Mouse (Mus musculus) lung, embryonic 16.5 days (tissue): Measurements from ENCODE around the gene Trappc6a. TPM values are rescaled to one million over a fixed set of nuclear protein-coding genes. Genes with fewer than 3 reads are reported as not detected.

ENCODE experiments used
- ATAC-seq: fragments of 200-750 bp; cut with Nextera tagmentation; 2 replicates; pipeline ENCODE4 v1.8.0; 2017; ENCODE audit warnings: low read depth, mild to moderate bottlenecking, moderate library complexity
- H3K27ac ChIP-seq: fragments of 300-500 bp; sonication (generic); 2 replicates; pipeline ENCODE4 v1.5.1; 2014; ENCODE audit warnings: mild to moderate bottlenecking, control low read depth, low read length
- H3K27me3 ChIP-seq: fragments of 300-500 bp; sonication (generic); 2 replicates; pipeline ENCODE4 v1.6.1; 2014; ENCODE audit warnings: low read depth, low read length, mixed read lengths; ENCODE audit not compliant: control insufficient read depth, insufficient read depth
- H3K36me3 ChIP-seq: fragments of 300-500 bp; sonication (generic); 2 replicates; pipeline ENCODE4 v1.6.1; 2014; ENCODE audit warnings: low read length; ENCODE audit not compliant: control insufficient read depth, insufficient read depth
- H3K4me1 ChIP-seq: fragments of 300-500 bp; sonication (generic); replicated peaks from 2 replicates; pipeline ENCODE4 v1.6.1; 2014; ENCODE audit warnings: low read length, mixed read lengths; ENCODE audit not compliant: control insufficient read depth, insufficient read depth
- H3K4me2 ChIP-seq: fragments of 300-500 bp; sonication (generic); 2 replicates; pipeline ENCODE4 v1.6.1; 2014; ENCODE audit warnings: low read depth, low read length, control low read depth
- H3K4me3 ChIP-seq: fragments of 300-500 bp; sonication (generic); 2 replicates; pipeline ENCODE4 v1.5.1; 2014; ENCODE audit warnings: mild to moderate bottlenecking, low read length, control low read depth
- H3K9ac ChIP-seq: fragments of 300-500 bp; sonication (generic); 2 replicates; pipeline ENCODE4 v1.6.1; 2014; ENCODE audit warnings: low read length, control low read depth
- H3K9me3 ChIP-seq: fragments of 300-500 bp; sonication (generic); 2 replicates; pipeline ENCODE4 v1.6.1; 2016; ENCODE audit warnings: low read length; ENCODE audit not compliant: control insufficient read depth
- WGBS: fragments of 180-500 bp; shearing (Covaris S2); extraction: QIAGEN DNeasy Blood & Tissue Kit; methylation state at CpG from one replicate; pipeline ENCODE4 v1.1.7; 2014; 5-methylcytosine and 5-hydroxymethylcytosine counted together
- polyA plus RNA-seq: library from polyadenylated mRNA; unstranded; fragments of >200 nt; fragmentation: Nextera tagmentation; extraction: Ambion mirVana; gene quantifications from 2 replicates; pipeline ENCODE4 v1.2.1, GENCODE M21; 2015

Gene Trappc6a
- polyA plus RNA-seq, 1 experiment from 2014 or later = 104 TPM

- Histone ChIP-seq H3K4me2 (no peak overlapping the region), H3K4me1 (no peaks in the 10 kb centered on the region), H3K27ac (no peak overlapping the region), H3K36me3 (no peaks in the 10 kb centered on the region), H3K4me3 (no peak overlapping the region), H3K27me3 (peaks cover 4% of the 10 kb centered on the region; the same call in 1 of the 2 replicates), H3K9ac (no peak overlapping the region), H3K9me3 (no peaks in the 10 kb centered on the region)
- ATAC-seq = no peak
- WGBS = 73% methylated on average over 8 of the region's 8 CpGs
Measured at GRCm38 (mm10) chr7:19483281-19483680, 24.9 kb upstream of the Trappc6a start.

GRCm38 (mm10) chr7:19485488-19485887 is 22.7 kb upstream of the Trappc6a start:
- Histone ChIP-seq H3K4me2 (no peak overlapping the region), H3K36me3 (no peaks in the 10 kb centered on the region), H3K9me3 (no peaks in the 10 kb centered on the region), H3K27me3 (peaks cover 26% of the 10 kb centered on the region), H3K27ac (no peak overlapping the region), H3K9ac (no peak overlapping the region), H3K4me3 (no peak overlapping the region), H3K4me1 (no peaks in the 10 kb centered on the region)
- ATAC-seq = no peak
- 80% methylated on average over 1 of the region's 1 CpGs for WGBS

- peaks cover under 1% of the 10 kb centered on the region for H3K4me1 ChIP-seq
- H3K27ac ChIP-seq = no peak overlapping the region
- no peaks in the 10 kb centered on the region for H3K36me3 ChIP-seq
- no peaks in the 10 kb centered on the region for H3K9me3 ChIP-seq
- peaks cover 35% of the 10 kb centered on the region for H3K27me3 ChIP-seq
- ATAC-seq = no peak
- no peak overlapping the region for H3K4me2 ChIP-seq
- WGBS = 83% methylated on average over 7 of the region's 7 CpGs
- no peak overlapping the region for H3K9ac ChIP-seq
- H3K4me3 ChIP-seq = no peak overlapping the region
Measured at GRCm38 (mm10) chr7:19486549-19486948, 21.6 kb upstream of the Trappc6a start.

- H3K27ac ChIP-seq = no peak overlapping the region
- peaks cover 6% of the 10 kb centered on the region for H3K4me1 ChIP-seq
- H3K9me3 ChIP-seq = no peaks in the 10 kb centered on the region
- H3K27me3 ChIP-seq = peaks cover 35% of the 10 kb centered on the region
- no peaks in the 10 kb centered on the region for H3K36me3 ChIP-seq
- ATAC-seq = no peak
- H3K4me3 ChIP-seq = peak overlapping the region; percentile 3; the same call in 1 of the 2 replicates
- 14% methylated on average over 31 of the region's 31 CpGs for WGBS
- no peak overlapping the region for H3K9ac ChIP-seq
- peak overlapping the region; percentile 9; the same call in 1 of the 2 replicates for H3K4me2 ChIP-seq
Measured at GRCm38 (mm10) chr7:19489525-19489924, 18.7 kb upstream of the Trappc6a start.

- peak; percentile 64 for ATAC-seq
Measured at GRCm38 (mm10) chr7:19491731-19492130, 16.5 kb upstream of the Trappc6a start.

GRCm38 (mm10) chr7:19494751-19495474 is 13.3 kb upstream of the Trappc6a start:
- 0 out of 2 replicates have a peak overlapping the region, but pooled peaks have one; percentile 29 for H3K27ac ChIP-seq
- H3K9me3 ChIP-seq = no peaks in the 10 kb centered on the region
- no peak overlapping the region for H3K9ac ChIP-seq
- ATAC-seq = no peak; the same call in 1 of the 2 replicates
- peaks cover 15% of the 10 kb centered on the region for H3K27me3 ChIP-seq
- H3K4me1 ChIP-seq = peaks cover 20% of the 10 kb centered on the region
- no peak overlapping the region for H3K4me3 ChIP-seq
- no peaks in the 10 kb centered on the region for H3K36me3 ChIP-seq
- WGBS = 68% methylated on average over 25 of the region's 25 CpGs
- H3K4me2 ChIP-seq = no peak overlapping the region

More at GRCm38 (mm10) chr7:19491731-19492130, 16.5 kb upstream of the Trappc6a start:
- peak overlapping the region; percentile 57 for H3K4me2 ChIP-seq
- H3K9ac ChIP-seq = peak overlapping the region; percentile 60
- H3K4me3 ChIP-seq = peak overlapping the region; percentile 33
- peaks cover 35% of the 10 kb centered on the region for H3K27me3 ChIP-seq
- peak overlapping the region; percentile 48 for H3K27ac ChIP-seq
- WGBS = 2% methylated on average over 26 of the region's 26 CpGs
- no peaks in the 10 kb centered on the region for H3K9me3 ChIP-seq
- H3K4me1 ChIP-seq = peaks cover 20% of the 10 kb centered on the region
- no peaks in the 10 kb centered on the region for H3K36me3 ChIP-seq

- Histone ChIP-seq H3K9ac (no peak overlapping the region), H3K36me3 (no peaks in the 10 kb centered on the region), H3K4me3 (no peak overlapping the region), H3K9me3 (no peaks in the 10 kb centered on the region), H3K27ac (peak overlapping the region; percentile 59; the same call in 1 of the 2 replicates), H3K27me3 (peaks cover 7% of the 10 kb centered on the region), H3K4me2 (no peak overlapping the region), H3K4me1 (peaks cover 20% of the 10 kb centered on the region)
- WGBS = 27% methylated on average over 20 of the region's 20 CpGs
- peak; percentile 74 for ATAC-seq
Measured at GRCm38 (mm10) chr7:19495521-19496213, 12.5 kb upstream of the Trappc6a start.

GRCm38 (mm10) chr7:19496214-19496555 is 12.0 kb upstream of the Trappc6a start:
- Histone ChIP-seq H3K36me3 (no peaks in the 10 kb centered on the region), H3K27me3 (peaks cover 2% of the 10 kb centered on the region; the same call in 1 of the 2 replicates), H3K4me1 (peaks cover 20% of the 10 kb centered on the region), H3K4me2 (no peak overlapping the region), H3K9ac (no peak overlapping the region), H3K27ac (no peak overlapping the region), H3K9me3 (no peaks in the 10 kb centered on the region), H3K4me3 (no peak overlapping the region)
- 58% methylated on average over 5 of the region's 5 CpGs for WGBS
- ATAC-seq = no peak

GRCm38 (mm10) chr7:19498326-19498725 is 9.9 kb upstream of the Trappc6a start:
- no peak overlapping the region for H3K4me3 ChIP-seq
- H3K9ac ChIP-seq = no peak overlapping the region
- no peaks in the 10 kb centered on the region for H3K9me3 ChIP-seq
- no peak overlapping the region for H3K4me2 ChIP-seq
- no peak for ATAC-seq
- no peak overlapping the region for H3K27ac ChIP-seq
- 37% methylated on average over 4 of the region's 4 CpGs for WGBS
- no peaks in the 10 kb centered on the region for H3K36me3 ChIP-seq
- no peaks in the 10 kb centered on the region for H3K27me3 ChIP-seq
- peaks cover 14% of the 10 kb centered on the region for H3K4me1 ChIP-seq
